Mouse (Mus musculus): ENCODE data around the gene Pde8b. TPM values are rescaled to one million over a fixed set of nuclear protein-coding genes. Genes with fewer than 3 reads are reported as not detected.

The Pde8b gene
- total RNA-seq, 2 experiments from 2014 or later, result 2.1 to 2.8 TPM

Other genes starting within 250 kb of the Pde8b start
- gene Zbed3, start 73.3 kb upstream of the Pde8b start, total RNA-seq (2021), result 1 to 10 TPM; 5.0 to 5.8 TPM
- 10 to 100 TPM; 14.0 to 15.8 TPM for gene Aggf1, start 125.0 kb upstream of the Pde8b start, total RNA-seq (2021)
- gene Crhbp, start 194.6 kb upstream of the Pde8b start, total RNA-seq (2021), result not detected
- gene S100z, start 228.4 kb upstream of the Pde8b start, total RNA-seq (2021), result 1 to 10 TPM; 1.0 to 3.4 TPM